Mouse (Mus musculus) cerebellum, adult 18-20 months (tissue): ENCODE data around the gene Emc10.

Experiments used
- DNase-seq, 2 experiments: peaks; one replicate each; pipeline ENCODE4 v3.0.0; 2021

Emc10 gene

DNA sequence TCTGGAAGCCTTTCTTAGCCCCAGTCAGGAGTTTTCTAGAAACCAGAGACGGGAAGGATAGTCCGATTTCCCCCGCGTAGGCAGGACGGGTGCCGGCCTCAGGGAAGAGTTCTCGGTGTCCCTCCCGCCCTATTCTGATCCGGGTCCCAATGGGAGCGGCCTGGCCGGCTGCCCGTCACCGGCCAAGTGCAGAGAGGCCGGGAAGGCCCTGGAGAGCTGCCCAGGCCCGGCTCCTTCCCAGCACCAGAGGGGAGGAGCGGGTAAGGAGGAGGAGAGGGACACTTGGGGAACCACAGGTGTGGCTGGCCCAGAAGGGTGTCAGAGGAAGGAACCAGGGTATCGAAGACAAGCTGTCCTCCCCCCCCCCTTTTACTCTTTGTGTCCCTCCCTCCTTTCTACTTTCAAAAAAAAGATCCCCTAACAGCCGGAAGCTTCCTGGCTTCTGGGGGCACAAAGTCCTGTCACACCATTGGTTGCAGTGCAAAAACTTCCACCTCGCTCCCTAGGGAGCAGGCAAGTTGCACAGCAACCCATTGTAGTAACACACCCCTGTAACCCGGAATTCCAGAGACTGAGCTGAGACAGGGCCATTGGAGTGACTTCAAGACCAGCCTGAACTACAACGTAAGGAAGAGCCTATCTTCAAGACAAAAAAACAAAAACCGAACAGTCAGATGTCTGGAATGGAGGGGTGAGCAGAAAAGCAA, 28.9 kb upstream of the Emc10 start:
- DNase-seq, result peak; percentile 66 to 77

DNA sequence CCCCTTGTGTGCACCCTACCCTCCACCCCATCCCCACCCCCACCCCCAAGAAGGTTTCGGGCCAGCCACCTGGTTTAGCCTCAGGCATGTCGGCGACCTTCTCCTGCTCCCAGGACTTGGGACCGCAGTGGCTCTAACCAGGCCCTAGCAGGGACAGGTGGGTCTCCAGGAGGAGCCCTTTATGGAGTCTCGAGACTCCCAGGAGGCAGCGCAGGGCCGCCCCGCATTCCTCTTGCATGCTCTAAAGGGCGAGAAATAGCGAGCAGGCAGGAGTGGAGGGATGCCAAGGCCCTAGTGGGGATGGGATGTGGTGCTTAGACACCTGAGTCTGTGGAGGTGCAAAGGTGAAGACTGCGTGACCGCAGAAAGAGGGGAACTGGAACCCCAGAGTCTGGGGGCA, 28.2 kb upstream of the Emc10 start, which contains the start of gene Mybpc2:
TSS of gene Mybpc2 (minus strand) at position 155 of the 400 bp plus-strand sequence.
- DNase-seq, result peak in 1 of 2 experiments; percentile 29

DNA sequence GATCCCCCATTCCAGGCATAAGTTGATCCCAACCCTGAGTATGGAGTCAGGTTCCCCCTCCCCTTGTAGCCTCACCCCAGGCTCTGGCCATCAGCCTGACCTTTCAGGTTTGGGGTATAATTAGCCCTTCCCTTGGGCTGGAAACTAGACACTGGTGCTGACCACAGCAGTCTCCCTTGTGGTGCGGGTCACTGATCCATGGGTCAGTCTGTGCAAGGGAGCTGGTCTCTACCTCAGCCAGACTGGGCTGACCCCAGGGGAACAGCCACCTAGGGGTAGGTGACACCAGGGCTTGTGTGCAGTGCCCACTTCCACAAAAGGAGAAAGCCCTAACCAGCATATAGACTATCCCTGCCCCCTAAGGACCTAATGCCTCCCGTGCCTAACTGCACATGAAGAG, 26.7 kb upstream of the Emc10 start:
- DNase-seq, result no peak

DNA sequence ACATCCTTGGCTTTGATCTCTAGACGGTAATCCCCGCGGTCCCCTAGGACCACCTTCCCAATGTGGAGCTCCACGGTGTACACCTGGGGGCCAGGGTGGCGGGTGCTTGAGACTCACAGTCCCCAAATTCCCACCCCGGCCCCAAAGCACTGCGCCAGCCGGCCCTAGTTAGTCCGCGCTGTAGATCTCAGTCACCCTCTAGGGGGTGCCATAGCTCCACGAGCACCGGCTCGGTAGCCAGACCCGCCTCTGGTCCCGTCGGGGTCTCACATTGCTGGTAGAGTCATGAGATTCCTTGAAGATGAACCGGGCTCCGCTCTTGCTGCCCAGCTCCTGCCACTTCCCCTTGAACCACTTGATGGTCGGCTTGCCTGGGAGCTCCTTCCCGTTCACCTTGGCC, 25.4 kb upstream of the Emc10 start:
- peak; percentile 73 to 84 for DNase-seq

DNA sequence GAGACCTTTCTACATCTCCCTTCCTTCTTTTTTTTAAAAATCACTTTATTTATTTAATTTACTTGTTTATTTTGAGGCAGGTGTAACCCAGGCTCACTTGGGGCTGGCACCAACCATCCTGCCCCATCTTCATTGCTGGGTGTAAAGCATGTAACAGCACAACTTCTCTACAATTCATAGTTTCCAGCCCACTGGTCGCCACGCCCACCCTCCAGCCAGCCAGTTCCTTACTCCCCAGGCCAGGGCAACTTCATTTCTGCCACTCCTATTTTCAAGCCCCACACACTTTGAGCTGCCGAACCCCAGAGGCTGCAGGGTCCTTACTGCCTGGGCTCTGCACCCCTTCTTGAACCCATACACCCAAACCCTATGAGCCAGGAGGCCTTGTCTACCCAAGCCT, 24.7 kb upstream of the Emc10 start:
- DNase-seq, result no peak

GRCm38 (mm10) chr7:44519240-44519913, 23.0 kb upstream of the Emc10 start:
- peak in 1 of 2 experiments; percentile 7 for DNase-seq

GRCm38 (mm10) chr7:44507491-44507890, 11.2 kb upstream of the Emc10 start:
- DNase-seq, result no peak

- DNase-seq, result peak; percentile 75 to 84
Measured at GRCm38 (mm10) chr7:44501563-44502115, 5.3 kb upstream of the Emc10 start.

DNA sequence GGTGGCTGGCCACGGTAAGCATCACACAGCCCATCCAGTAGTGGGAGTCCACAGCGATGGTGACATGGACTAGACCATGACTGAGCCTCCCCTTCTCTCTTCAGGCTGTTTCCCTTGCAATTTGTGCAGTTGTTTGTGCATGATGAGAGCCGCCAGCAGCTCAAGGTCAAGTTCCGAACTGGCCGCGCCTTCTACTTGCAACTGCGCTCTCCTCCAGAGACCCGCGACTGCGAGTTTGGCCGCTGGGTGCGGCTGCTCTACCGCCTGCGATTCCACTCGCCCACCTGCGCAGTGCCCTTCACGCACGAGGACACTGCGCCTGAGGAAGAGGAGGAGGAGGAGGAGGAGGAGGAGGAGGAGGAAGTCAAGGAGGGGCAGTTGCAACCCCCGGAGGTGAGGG, 3.7 kb upstream of the Emc10 start:
- DNase-seq, result no peak

DNA sequence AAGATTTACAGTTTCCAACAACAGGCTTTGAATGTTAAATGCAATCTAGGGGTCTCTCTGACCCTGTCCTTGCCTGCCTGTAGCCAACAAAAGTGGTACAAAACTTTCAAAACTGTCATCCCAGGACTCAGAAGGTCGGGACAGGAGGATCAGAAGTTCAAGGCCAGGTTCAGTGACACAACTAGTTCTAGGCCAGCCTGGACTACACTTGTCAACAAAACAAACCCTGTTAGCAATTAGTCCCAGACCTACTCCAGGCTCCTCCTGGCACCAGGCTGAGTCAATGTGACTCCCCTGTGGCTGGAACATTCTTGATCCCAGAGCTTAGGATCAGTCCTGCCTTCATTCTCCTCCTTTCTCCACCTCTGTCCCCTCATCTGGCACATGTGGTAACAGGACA, 2.6 kb upstream of the Emc10 start:
- DNase-seq, result no peak

- no peak for DNase-seq
Measured at GRCm38 (mm10) chr7:44497361-44498055, 1.2 kb upstream of the Emc10 start.

DNA sequence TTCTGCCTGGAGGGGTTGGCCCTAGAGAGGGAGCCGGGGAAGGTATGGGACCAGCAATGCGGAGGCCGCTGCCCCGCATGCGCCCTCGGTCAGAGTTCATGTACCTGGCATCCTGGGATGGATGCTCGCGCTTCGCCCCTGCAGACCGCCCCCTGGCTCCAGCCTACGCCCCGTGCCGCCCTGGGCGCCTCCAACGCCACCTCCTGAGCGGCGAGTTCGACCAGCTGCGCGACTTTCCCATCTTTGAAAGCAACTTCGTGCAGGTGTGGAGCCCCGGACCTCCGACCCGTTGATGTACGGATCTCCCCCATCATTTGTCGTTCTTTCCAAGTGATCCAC, 411 bp upstream of the Emc10 start:
- no peak for DNase-seq

GRCm38 (mm10) chr7:44495086-44495485, 1.2 kb downstream of the Emc10 start:
- DNase-seq, result no peak

DNA sequence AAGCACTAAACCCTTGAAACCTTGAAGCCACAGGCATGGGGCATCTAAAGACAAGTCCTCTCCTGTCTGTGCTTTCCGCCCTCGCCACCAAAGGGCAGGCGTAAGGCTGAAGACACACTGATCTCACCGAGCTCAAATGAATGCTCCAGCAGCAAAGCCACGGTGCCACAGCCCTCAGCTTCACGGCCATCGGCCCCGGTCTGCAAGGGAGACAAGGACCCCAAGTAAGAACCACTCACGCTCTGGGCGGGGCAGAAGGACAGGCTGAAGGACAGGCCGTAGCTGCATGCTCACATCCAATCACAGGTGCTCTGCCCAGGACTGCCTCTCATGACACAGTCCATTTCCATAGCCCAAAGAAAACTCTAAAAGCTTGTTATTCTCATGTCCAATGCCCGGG, 1.6 kb downstream of the Emc10 start:
- DNase-seq, result no peak

DNA sequence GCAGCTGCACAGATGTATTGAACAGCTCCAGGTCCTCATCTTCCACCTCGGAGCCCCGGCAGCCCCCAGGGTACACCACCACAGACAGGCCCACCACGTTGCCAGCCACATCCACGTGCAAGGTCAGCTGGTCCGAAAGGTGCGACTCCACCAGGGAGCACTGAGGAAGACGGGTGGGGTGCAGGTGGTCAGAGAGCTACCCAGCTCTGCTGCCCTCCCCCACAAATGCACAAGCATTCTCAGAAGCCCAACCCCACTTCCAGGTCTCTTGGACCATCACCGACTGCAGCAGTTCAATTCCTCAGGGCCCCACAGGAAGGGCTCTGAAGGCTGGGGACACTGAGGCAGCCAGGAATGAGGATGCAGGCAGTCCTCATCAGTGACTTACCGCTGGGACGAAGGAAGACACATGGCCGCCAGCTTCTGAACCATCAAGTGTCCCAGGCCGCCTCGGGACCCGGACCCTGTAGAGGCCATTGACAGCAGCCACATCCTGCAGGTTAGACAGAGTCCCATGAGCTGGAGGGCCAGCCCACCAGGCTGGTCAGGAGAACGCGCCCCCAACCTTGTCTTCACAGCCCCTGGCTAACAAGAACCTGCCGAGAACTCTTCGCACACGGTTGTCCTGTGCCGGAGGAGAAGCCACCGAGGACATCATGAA, 4.0 kb downstream of the Emc10 start:
- no peak for DNase-seq

DNA sequence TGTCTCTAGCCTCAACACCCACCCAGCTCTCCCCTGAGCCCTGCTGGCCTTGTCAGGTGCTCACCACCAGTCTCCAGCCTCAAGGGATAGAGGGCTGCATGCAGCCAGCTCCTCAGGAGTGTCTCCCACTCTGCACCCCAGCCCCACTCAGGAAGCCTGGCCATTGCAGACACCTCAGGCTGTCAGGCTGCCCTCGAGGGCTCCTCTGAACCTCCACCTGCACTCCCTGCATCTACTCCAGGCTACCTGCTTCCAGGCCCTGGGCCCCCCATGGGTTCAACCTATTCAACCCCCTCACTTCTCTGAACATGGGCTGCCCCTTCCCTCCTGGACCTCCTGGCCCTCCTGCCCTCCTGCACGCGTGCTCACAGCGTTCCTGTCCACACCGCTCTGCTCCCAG, 4.9 kb downstream of the Emc10 start:
- no peak for DNase-seq

- DNase-seq, result no peak
Measured at GRCm38 (mm10) chr7:44490281-44490680, 6.0 kb downstream of the Emc10 start.

DNA sequence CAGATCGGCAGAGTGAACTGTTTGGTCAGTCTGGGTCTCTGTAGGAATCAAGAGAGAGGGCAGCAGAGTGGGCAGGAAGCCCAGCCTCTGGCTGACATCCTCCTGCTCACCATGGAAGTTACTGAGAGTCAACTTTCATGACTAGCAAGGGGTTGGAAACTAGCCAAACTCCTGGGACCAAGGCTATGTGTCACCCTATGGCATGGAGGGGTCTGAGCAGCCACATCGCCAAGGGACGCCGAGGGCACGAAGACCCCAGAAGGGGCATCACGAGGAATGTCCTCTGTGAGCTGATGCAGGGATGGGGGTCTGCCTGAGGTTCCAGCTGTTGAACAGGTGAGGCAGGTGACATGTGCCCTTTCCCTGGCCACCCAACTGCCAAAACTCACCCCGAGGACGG, 7.8 kb downstream of the Emc10 start:
- peak in 1 of 2 experiments; percentile 10 for DNase-seq

DNA sequence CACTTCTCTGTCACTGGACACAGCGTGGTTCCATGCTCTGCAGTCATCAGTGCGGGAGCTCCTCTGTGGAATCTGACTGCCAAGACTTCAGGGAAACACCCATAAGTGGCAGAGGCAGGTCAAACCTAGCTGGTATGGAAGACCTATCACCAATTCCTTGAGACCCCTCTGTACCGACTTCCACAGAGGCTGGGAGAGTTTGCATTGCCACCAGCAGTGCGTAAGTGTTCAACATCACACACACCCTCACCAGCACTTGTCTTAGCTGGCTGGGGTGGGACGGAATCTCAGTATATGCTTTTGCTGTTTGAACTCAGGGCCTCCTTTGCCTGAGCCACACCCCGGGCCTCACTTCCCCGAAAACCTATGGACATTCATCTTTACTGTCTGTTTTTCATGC, 8.4 kb downstream of the Emc10 start:
- DNase-seq, result no peak

DNA sequence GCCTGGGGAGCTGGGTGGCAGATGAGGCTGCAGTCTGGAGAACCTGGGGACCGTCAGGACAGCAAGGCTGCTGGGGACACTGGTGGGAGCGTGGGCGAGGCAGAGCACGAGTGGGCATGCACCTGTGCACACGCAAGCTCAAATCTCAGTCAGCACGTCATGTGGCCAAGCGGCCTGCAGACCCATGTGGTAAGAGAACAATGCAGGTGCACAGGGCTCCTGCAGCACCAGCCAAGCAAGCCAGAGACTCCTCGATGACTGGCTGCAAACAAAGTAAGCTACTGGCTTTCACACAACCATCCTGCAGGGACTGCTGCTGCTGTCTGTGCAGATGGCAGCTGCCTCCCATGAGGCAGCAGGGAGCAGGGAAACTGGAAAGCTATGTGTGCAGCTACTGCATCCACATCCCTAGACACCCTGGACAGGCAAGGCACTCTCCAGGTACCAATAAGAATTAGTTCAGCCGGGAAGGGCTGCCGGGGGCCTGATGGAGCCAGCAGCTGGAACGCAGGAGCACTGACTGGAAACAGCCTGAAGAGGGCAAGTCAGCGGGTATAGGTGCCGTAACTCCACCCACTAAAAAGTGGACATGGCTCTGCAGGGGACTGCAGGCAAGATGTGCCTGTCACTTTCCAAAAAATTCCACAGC, 9.3 kb downstream of the Emc10 start:
- peak in 1 of 2 experiments; percentile 10 for DNase-seq

DNA sequence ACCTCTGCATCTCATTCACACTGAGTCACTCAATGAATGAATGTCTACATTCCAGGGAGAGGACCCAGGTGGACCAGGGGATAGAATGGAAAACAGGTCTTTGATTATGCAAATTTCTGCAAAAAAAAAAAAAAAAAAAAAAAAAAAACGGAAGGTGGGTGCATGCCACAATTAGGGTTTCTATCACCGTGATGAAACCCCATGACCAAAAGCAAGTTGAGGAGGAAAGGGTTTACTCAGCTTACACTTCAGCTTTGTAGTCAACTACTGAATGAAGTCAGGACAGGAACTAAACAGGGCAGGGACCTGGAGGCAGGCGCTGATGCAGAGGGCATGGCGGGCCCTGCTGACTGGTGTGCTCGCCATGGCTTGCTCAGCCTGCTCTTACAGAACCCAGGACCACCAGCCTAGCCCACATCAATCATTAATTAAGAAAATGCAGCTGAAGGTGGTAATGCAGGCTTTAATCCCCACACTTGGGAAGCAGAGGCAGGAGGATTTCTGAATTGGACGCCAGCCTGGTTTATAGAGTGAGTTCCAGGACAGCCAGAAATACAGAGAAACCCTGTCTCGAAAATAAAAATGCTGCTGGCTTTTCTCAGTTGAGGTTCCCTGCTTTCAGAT, 10.6 kb downstream of the Emc10 start:
- DNase-seq, result no peak
